In genomic region chr19:4315223-4315944, GRCm38 (mm10) we compare ENCODE assay signal across 8 mouse cellular contexts. TPM values are rescaled to one million over a fixed set of nuclear protein-coding genes. Genes with fewer than 3 reads are reported as not detected.
DNase-seq lines count a peak whose midpoint lies in the region; ATAC-seq lines count a peak whose summit lies in the region.

No protein-coding gene starts in this region.

- H3K36me3 ChIP-seq in liver, embryonic 15.5 days (replicated peaks): peaks cover 45% of the 10 kb centered on the region
- peaks cover 54% of the 10 kb centered on the region for H3K36me3 ChIP-seq in liver, embryonic 12.5 days
- H3K36me3 ChIP-seq in heart, embryonic 16.5 days (ENCODE audit: control insufficient read depth, insufficient read depth): peaks cover 32% of the 10 kb centered on the region

- no peak overlapping the region for H3K4me3 ChIP-seq in liver, embryonic 15.5 days (replicated peaks)
- H3K4me3 ChIP-seq in liver, embryonic 12.5 days: no peak overlapping the region
- no peak overlapping the region for H3K4me3 ChIP-seq in heart, embryonic 16.5 days (ENCODE audit: low read length)

- H3K9me3 ChIP-seq in liver, embryonic 15.5 days (replicated peaks): no peaks in the 10 kb centered on the region
- no peaks in the 10 kb centered on the region for H3K9me3 ChIP-seq in liver, embryonic 12.5 days (replicated peaks)
- H3K9me3 ChIP-seq in heart, embryonic 16.5 days (replicated peaks; ENCODE audit: control insufficient read depth, low read length): no peaks in the 10 kb centered on the region

- H3K9ac ChIP-seq in liver, embryonic 15.5 days: no peak overlapping the region
- no peak overlapping the region for H3K9ac ChIP-seq in liver, embryonic 12.5 days
- H3K9ac ChIP-seq in heart, embryonic 16.5 days (ENCODE audit: low read length): no peak overlapping the region

- H3K4me2 ChIP-seq in liver, embryonic 15.5 days: no peak overlapping the region
- H3K4me2 ChIP-seq in liver, embryonic 12.5 days: no peak overlapping the region
- no peak overlapping the region for H3K4me2 ChIP-seq in heart, embryonic 16.5 days (ENCODE audit: low read depth, low read length)

- 66% methylated on average over 6 of the region's 6 CpGs for WGBS in liver, embryonic 15.5 days (ENCODE audit: insufficient replicate concordance)
- 77% methylated on average over 6 of the region's 6 CpGs for WGBS in liver, embryonic 12.5 days (ENCODE audit: insufficient replicate concordance)
- WGBS in heart, embryonic 16.5 days: 54% methylated on average over 6 of the region's 6 CpGs

- H3K4me1 ChIP-seq in liver, embryonic 15.5 days (replicated peaks): peaks cover 12% of the 10 kb centered on the region; the same call in 1 of the 2 replicates
- peaks cover 3% of the 10 kb centered on the region; the same call in 1 of the 2 replicates for H3K4me1 ChIP-seq in liver, embryonic 12.5 days
- H3K4me1 ChIP-seq in heart, embryonic 16.5 days (ENCODE audit: control insufficient read depth, insufficient read depth, low read length): peaks cover 16% of the 10 kb centered on the region

- H3K27me3 ChIP-seq in liver, embryonic 15.5 days: no peaks in the 10 kb centered on the region
- no peaks in the 10 kb centered on the region for H3K27me3 ChIP-seq in liver, embryonic 12.5 days (replicated peaks)
- no peaks in the 10 kb centered on the region for H3K27me3 ChIP-seq in heart, embryonic 16.5 days (ENCODE audit: control insufficient read depth, insufficient read depth, low read length)

- no peak overlapping the region for H3K27ac ChIP-seq in liver, embryonic 15.5 days (replicated peaks)
- H3K27ac ChIP-seq in liver, embryonic 12.5 days: no peak overlapping the region
- H3K27ac ChIP-seq in heart, embryonic 16.5 days (ENCODE audit: low read length): peak overlapping the region; percentile 26

- 0 out of 2 replicates have a peak, but pooled peaks have one; percentile 18 for ATAC-seq in liver, embryonic 15.5 days (ENCODE audit: insufficient read depth)
- ATAC-seq in liver, embryonic 12.5 days: no peak
- ATAC-seq in heart, embryonic 16.5 days (replicated peaks; ENCODE audit: extremely low read depth, insufficient read depth, low FRiP score): peak; percentile 75
- peak; percentile 52 for ATAC-seq in megakaryocyte progenitor cell, adult 5-6 weeks (replicated peaks; ENCODE audit: poor library complexity)

- peak; percentile 73 to 77 for DNase-seq in adrenal gland, postnatal 36 days
- DNase-seq in right cerebral cortex, adult 18-20 months: no peak
- DNase-seq in embryo, embryonic 11 days: no peak
- DNase-seq in layer of hippocampus, adult 9-11 months: no peak

RNA-seq across cellular contexts. Expression of gene Grk2, which starts 9.4 kb away (rescaled TPM):
- 12.4 and 13.2 TPM in 2 replicates for polyA plus RNA-seq in liver, embryonic 15.5 days (2015; fragmentation: Nextera tagmentation; extraction: Ambion mirVana)
- 15.7 and 17.9 TPM in 2 replicates for polyA plus RNA-seq in liver, embryonic 12.5 days (2016; fragmentation: Nextera tagmentation; extraction: Ambion mirVana)
- 10 to 100 TPM; 48.1 to 53.1 TPM for total RNA-seq in adrenal gland, postnatal 36 days (2021)
- polyA plus RNA-seq in heart, embryonic 16.5 days (2015; fragmentation: Nextera tagmentation; extraction: Ambion mirVana): 11.8 and 15.5 TPM in 2 replicates
- 149 and 172 TPM in 2 replicates for total RNA-seq in megakaryocyte progenitor cell, adult 5-6 weeks (2015)
- 207 and 336 TPM in 2 replicates for total RNA-seq in megakaryocyte progenitor cell, adult 5-6 weeks (2017)

RNA-seq across cellular contexts. Expression of gene Ankrd13d, which starts 32.4 kb away (rescaled TPM):
- 0.90 and 1.5 TPM in 2 replicates for polyA plus RNA-seq in liver, embryonic 15.5 days (2015; fragmentation: Nextera tagmentation; extraction: Ambion mirVana)
- polyA plus RNA-seq in liver, embryonic 12.5 days (2016; fragmentation: Nextera tagmentation; extraction: Ambion mirVana): 0.99 and 1.4 TPM in 2 replicates
- 1 to 10 TPM; 2.4 to 2.8 TPM for total RNA-seq in adrenal gland, postnatal 36 days (2021)
- polyA plus RNA-seq in heart, embryonic 16.5 days (2015; fragmentation: Nextera tagmentation; extraction: Ambion mirVana): 1.4 and 2.4 TPM in 2 replicates
- total RNA-seq in megakaryocyte progenitor cell, adult 5-6 weeks (2015): 1.7 and 3.8 TPM in 2 replicates
- 1.9 and 5.7 TPM in 2 replicates for total RNA-seq in megakaryocyte progenitor cell, adult 5-6 weeks (2017)

RNA-seq across cellular contexts. Expression of gene Ssh3, which starts 46.4 kb away (rescaled TPM):
- 2.0 and 2.3 TPM in 2 replicates for polyA plus RNA-seq in liver, embryonic 15.5 days (2015; fragmentation: Nextera tagmentation; extraction: Ambion mirVana)
- polyA plus RNA-seq in liver, embryonic 12.5 days (2016; fragmentation: Nextera tagmentation; extraction: Ambion mirVana): 2.2 and 2.6 TPM in 2 replicates
- 10 to 100 TPM; 28.1 to 30.1 TPM for total RNA-seq in adrenal gland, postnatal 36 days (2021)
- 8.3 and 11.6 TPM in 2 replicates for polyA plus RNA-seq in heart, embryonic 16.5 days (2015; fragmentation: Nextera tagmentation; extraction: Ambion mirVana)
- total RNA-seq in megakaryocyte progenitor cell, adult 5-6 weeks (2015): 6.2 and 7.5 TPM in 2 replicates
- total RNA-seq in megakaryocyte progenitor cell, adult 5-6 weeks (2017): 8.1 and 9.7 TPM in 2 replicates

Comparison
In these comparisons a context has a peak if more than half of its experiments do, and no peak if none do; other contexts are left out.
1. DNase-seq: peak in adrenal gland, postnatal 36 days (2 of 2); none in right cerebral cortex, adult 18-20 months (single experiment), embryo, embryonic 11 days (single experiment) and layer of hippocampus, adult 9-11 months (single experiment).